9 mouse cellular contexts compared by ENCODE assay signal in genomic region chr6:8188599-8189233, GRCm38 (mm10). TPM values are rescaled to one million over a fixed set of nuclear protein-coding genes. Genes with fewer than 3 reads are reported as not detected.
A peak's percentile ranks its signal among the peaks of the same experiment; 100 is the strongest.
DNase-seq lines count a peak whose midpoint lies in the region; ATAC-seq and TF ChIP-seq lines count a peak whose summit lies in the region.
"Had no signal": no experiment of that assay in that cellular context is flagged by ENCODE, and none has a peak within 500 bp of the region (broad histone marks: within the 10 kb centered on the region; RNA-seq: fewer than 3 reads in every experiment).

No protein-coding gene starts in this region.

- H3K79me2 ChIP-seq in CH12.LX (replicated peaks; ENCODE audit: control insufficient read depth, extremely low read depth, insufficient read depth, poor library complexity, severe bottlenecking): no peaks in the 10 kb centered on the region

- no peaks in the 10 kb centered on the region for H3K36me3 ChIP-seq in hindbrain, embryonic 13.5 days
- H3K36me3 ChIP-seq in hindbrain, embryonic 11.5 days (ENCODE audit: control insufficient read depth, insufficient read depth, low read length): no peaks in the 10 kb centered on the region
- no peaks in the 10 kb centered on the region for H3K36me3 ChIP-seq in CH12.LX (replicated peaks in 1 of 2; ENCODE audit: control insufficient read depth in 1 of 2, insufficient read depth in 1 of 2, low read length in 1 of 2)

- in situ Hi-C loops in CH12.LX (cut with MboI; ENCODE audit: low pct_ligation_motif_present, low pct_unique_long_range_greater_than_20kb, low sequenced_read_pairs): loop anchor here (25.0 kb wide), 1 partner anchor 126 kb away; no protein-coding TSS in a partner anchor

- peak in 1 of 2 experiments; percentile 71; a peak in 2 of 4 replicates for TF ChIP-seq CTCF in CH12.LX (conservative IDR thresholded peaks at IDR 0.05 in 1 of 2, IDR thresholded peaks at IDR 0.05 in 1 of 2; ENCODE audit: low read depth in 2 of 2, low read length in 2 of 2)

- no peak for TF ChIP-seq POLR2A in CH12.LX (IDR thresholded peaks at IDR 0.05; ENCODE audit: low read depth, low read length)

- H3K4me2 ChIP-seq in hindbrain, embryonic 13.5 days: no peak overlapping the region
- H3K4me2 ChIP-seq in hindbrain, embryonic 11.5 days (replicated peaks; ENCODE audit: low read depth, low read length): no peak overlapping the region
- no peak overlapping the region for H3K4me2 ChIP-seq in CH12.LX (ENCODE audit: insufficient read depth, low read depth, poor library complexity, severe bottlenecking)

- H3K4me3 ChIP-seq in hindbrain, embryonic 13.5 days: no peak overlapping the region
- H3K4me3 ChIP-seq in hindbrain, embryonic 11.5 days (ENCODE audit: low read depth, low read length): no peak overlapping the region
- H3K4me3 ChIP-seq in CH12.LX (replicated peaks in 1 of 3; ENCODE audit: low read depth in 2 of 3, low read length in 2 of 3, poor library complexity in 1 of 3): no peak overlapping the region

- 98% methylated on average over 3 of the region's 3 CpGs for WGBS in hindbrain, embryonic 13.5 days
- WGBS in hindbrain, embryonic 11.5 days: 80% methylated on average over 3 of the region's 3 CpGs

- peak; percentile 75 for TF ChIP-seq RAD21 in CH12.LX (IDR thresholded peaks at IDR 0.05; ENCODE audit: low read depth, low read length)

- dilution Hi-C loops in CH12.LX (cut with MboI; ENCODE audit: extremely low pct_ligation_motif_present, extremely low pct_unique_long_range_greater_than_20kb, low sequenced_read_pairs): no loop called here

- no peak for DNase-seq in hindbrain, embryonic 11.5 days (ENCODE audit: low spot score)
- DNase-seq in CH12.LX (ENCODE audit: extremely low read depth) (peak; percentile 26), ZHBTc4 (ENCODE audit: low read depth, low spot score) (peak; percentile 4)
- no peak for DNase-seq in thymus, postnatal 14 days
- no peak for DNase-seq in right cerebral cortex, postnatal 36 days (ENCODE audit: low spot score in 2 of 2)
- DNase-seq in kidney, adult 8-10 months: no peak
- DNase-seq: kidney, postnatal 36 days had no signal

- no peaks in the 10 kb centered on the region for H3K4me1 ChIP-seq in hindbrain, embryonic 13.5 days (replicated peaks)
- no peaks in the 10 kb centered on the region for H3K4me1 ChIP-seq in hindbrain, embryonic 11.5 days (replicated peaks; ENCODE audit: control insufficient read depth, insufficient read depth, low read length)
- no peaks in the 10 kb centered on the region for H3K4me1 ChIP-seq in CH12.LX (ENCODE audit: control insufficient read depth in 1 of 2, insufficient read depth in 2 of 2)

- no peak overlapping the region for H3K27ac ChIP-seq in hindbrain, embryonic 13.5 days
- no peak overlapping the region for H3K27ac ChIP-seq in hindbrain, embryonic 11.5 days (ENCODE audit: low read depth, low read length)
- no peak overlapping the region for H3K27ac ChIP-seq in CH12.LX (ENCODE audit: insufficient read depth, low read depth)

- no peak overlapping the region for H3K9ac ChIP-seq in hindbrain, embryonic 13.5 days
- H3K9ac ChIP-seq in hindbrain, embryonic 11.5 days (ENCODE audit: low read depth, low read length): no peak overlapping the region
- no peak overlapping the region for H3K9ac ChIP-seq in CH12.LX (ENCODE audit: insufficient read depth, low read depth)

- no peak for TF ChIP-seq EP300 in CH12.LX (IDR thresholded peaks at IDR 0.05; ENCODE audit: low read length)

- no peaks in the 10 kb centered on the region for H3K27me3 ChIP-seq in hindbrain, embryonic 13.5 days
- no peaks in the 10 kb centered on the region for H3K27me3 ChIP-seq in hindbrain, embryonic 11.5 days (ENCODE audit: control insufficient read depth, insufficient read depth, low read length)
- H3K27me3 ChIP-seq in CH12.LX (replicated peaks): no peaks in the 10 kb centered on the region

- no peaks in the 10 kb centered on the region for H3K9me3 ChIP-seq in hindbrain, embryonic 13.5 days
- no peaks in the 10 kb centered on the region for H3K9me3 ChIP-seq in hindbrain, embryonic 11.5 days (ENCODE audit: control insufficient read depth, low read length)
- no peaks in the 10 kb centered on the region for H3K9me3 ChIP-seq in CH12.LX (replicated peaks; ENCODE audit: low read length)

- ATAC-seq in hindbrain, embryonic 13.5 days (ENCODE audit: low FRiP score): peak; percentile 61; the same call in 1 of the 2 replicates
- ATAC-seq in hindbrain, embryonic 11.5 days (ENCODE audit: low FRiP score): no peak
- peak; percentile 73 for ATAC-seq in megakaryocyte progenitor cell, adult 5-6 weeks (replicated peaks; ENCODE audit: poor library complexity)

TF ChIP-seq in CH12.LX, 34 proteins besides CTCF, POLR2A, EP300 and RAD21:
- no peak for TF ChIP-seq UBTF (IDR thresholded peaks at IDR 0.05; ENCODE audit: low read depth, low read length)
- TF ChIP-seq MYC (IDR thresholded peaks at IDR 0.05; ENCODE audit: low read depth, low read length): no peak
- no peak for TF ChIP-seq NELFE (IDR thresholded peaks at IDR 0.05; ENCODE audit: low read depth, low read length)
- no peak for TF ChIP-seq JUND (conservative IDR thresholded peaks at IDR 0.05; ENCODE audit: low read depth, low read length)
- TF ChIP-seq KAT2A (IDR thresholded peaks at IDR 0.05; ENCODE audit: insufficient replicate concordance, low read length): no peak
- no peak for TF ChIP-seq ZKSCAN1 (IDR thresholded peaks at IDR 0.05; ENCODE audit: borderline replicate concordance, low read depth, low read length)
- no peak for TF ChIP-seq MEF2A (IDR thresholded peaks at IDR 0.05; ENCODE audit: borderline replicate concordance, low read depth, low read length)
- TF ChIP-seq GABPA (IDR thresholded peaks at IDR 0.05; ENCODE audit: insufficient replicate concordance, low read depth, low read length): no peak
- peak; percentile 70 for TF ChIP-seq SMC3 (IDR thresholded peaks at IDR 0.05; ENCODE audit: low read depth, low read length)
- no peak for TF ChIP-seq ZNF384 (IDR thresholded peaks at IDR 0.05; ENCODE audit: low read depth, low read length)
- TF ChIP-seq USF1 (IDR thresholded peaks at IDR 0.05; ENCODE audit: low read depth, low read length): no peak
- TF ChIP-seq MAX (IDR thresholded peaks at IDR 0.05; ENCODE audit: low read length): no peak
- TF ChIP-seq ZC3H11A (IDR thresholded peaks at IDR 0.05; ENCODE audit: low read depth, low read length): 0 out of 2 replicates have a peak, but pooled peaks have one; percentile 10
TF ChIP-seq in CH12.LX: peak in this region for 2.

RNA-seq across cellular contexts. Expression of gene Col28a1, which starts 3.7 kb away (rescaled TPM):
- 0.76 and 1.1 TPM in 2 replicates for polyA plus RNA-seq in hindbrain, embryonic 13.5 days (2015; fragmentation: Nextera tagmentation; extraction: Ambion mirVana)
- 0.14 TPM in 1 of 2 replicates, not detected in the other for polyA plus RNA-seq in hindbrain, embryonic 11.5 days (2014; fragmentation: Nextera tagmentation; extraction: Ambion mirVana)
- total RNA-seq in CH12.LX (2012; rRNA removed) (not detected in 2 replicates), CH12.LX (2014; rRNA removed) (not detected in 2 replicates)
- not detected in 2 replicates for polyA plus RNA-seq in CH12.LX (2012; ENCODE audit: insufficient read length, low read depth)
- not detected in 2 replicates for total RNA-seq in megakaryocyte progenitor cell, adult 5-6 weeks (2015)
- total RNA-seq in megakaryocyte progenitor cell, adult 5-6 weeks (2017): not detected in 2 replicates

RNA-seq across cellular contexts. Expression of gene Mios, which starts 20.3 kb away (rescaled TPM):
- polyA plus RNA-seq in hindbrain, embryonic 13.5 days (2015; fragmentation: Nextera tagmentation; extraction: Ambion mirVana): 26.2 and 27.4 TPM in 2 replicates
- 26.2 and 30.0 TPM in 2 replicates for polyA plus RNA-seq in hindbrain, embryonic 11.5 days (2014; fragmentation: Nextera tagmentation; extraction: Ambion mirVana)
- 24.1 and 24.5 TPM in 2 replicates for total RNA-seq in CH12.LX (2012; rRNA removed)
- total RNA-seq in CH12.LX (2014; rRNA removed): 23.7 and 25.1 TPM in 2 replicates
- polyA plus RNA-seq in CH12.LX (2012; ENCODE audit: insufficient read length, low read depth): 26.3 and 27.7 TPM in 2 replicates
- total RNA-seq in megakaryocyte progenitor cell, adult 5-6 weeks (2015): 23.5 and 28.7 TPM in 2 replicates
- total RNA-seq in megakaryocyte progenitor cell, adult 5-6 weeks (2017): 24.3 and 33.6 TPM in 2 replicates

Comparison
In these comparisons a context has a peak if more than half of its experiments do, and no peak if none do; other contexts are left out.
1. DNase-seq: peak in CH12.LX (single experiment) and ZHBTc4 (single experiment); none in hindbrain, embryonic 11.5 days (single experiment), thymus, postnatal 14 days (single experiment), right cerebral cortex, postnatal 36 days (0 of 2) and kidney, adult 8-10 months (0 of 2).